Mouse (Mus musculus): ENCODE measurements around the gene Crybg2.

- TF ChIP-seq CTCF (conservative IDR thresholded peaks at IDR 0.05; ENCODE audit: low read length) (no peak), POU5F1 (IDR thresholded peaks at IDR 0.05; ENCODE audit: borderline replicate concordance, low read length) (no peak), NANOG (IDR thresholded peaks at IDR 0.05; ENCODE audit: borderline replicate concordance, low read length) (no peak)
Measured at GRCm38 (mm10) chr4:134132117-134132516, 71.5 kb downstream of the Crybg2 start.
